Mouse (Mus musculus): Measurements from ENCODE around the gene Cacng4. TPM values are rescaled to one million over a fixed set of nuclear protein-coding genes. Genes with fewer than 3 reads are reported as not detected.

Cacng4 gene
- polyA plus RNA-seq, 1 experiment = not detected

DNA sequence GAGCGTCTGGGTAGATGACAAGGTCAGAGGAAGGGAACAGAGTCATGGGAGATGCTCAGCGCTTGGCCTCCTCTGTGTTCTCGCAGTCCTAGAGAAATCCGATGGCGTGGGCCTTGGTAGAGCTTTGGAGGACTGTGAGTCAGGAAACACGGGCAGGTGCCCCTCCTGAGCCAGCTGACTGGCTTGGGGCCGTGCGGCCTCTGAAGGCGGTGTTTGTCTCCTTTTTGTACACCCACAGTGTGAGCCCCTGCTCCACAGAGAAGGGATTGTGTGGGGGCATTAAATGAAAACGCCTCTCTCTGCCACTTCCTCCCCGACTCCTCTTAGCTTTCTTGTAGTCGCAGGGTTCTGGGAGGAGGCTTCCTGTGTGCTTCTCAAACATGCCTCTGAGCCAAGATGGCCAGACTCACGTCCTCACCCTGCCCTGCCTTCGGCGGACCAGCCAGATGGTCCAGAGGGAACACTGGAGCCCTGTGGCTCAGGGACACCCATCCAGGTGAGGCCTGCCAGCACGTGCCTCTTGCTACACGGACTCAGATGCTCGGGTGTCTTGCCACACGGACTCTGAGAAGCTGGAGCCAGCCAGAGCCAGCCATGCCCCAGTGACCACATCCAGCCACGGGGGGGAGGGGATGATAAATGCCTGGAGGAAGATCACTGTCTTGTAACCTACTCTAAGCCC is 55.8 kb downstream of the Cacng4 start:
- 66% methylated on average over 20 of the region's 20 CpGs for WGBS
- H3K4me3 ChIP-seq (replicated peaks; ENCODE audit: control insufficient read depth, low read depth, low read length) = no peak overlapping the region
- TF ChIP-seq CTCF (IDR thresholded peaks at IDR 0.05; ENCODE audit: control insufficient read depth, insufficient read depth, low read length) (no peak), POLR2A (IDR thresholded peaks at IDR 0.05; ENCODE audit: borderline replicate concordance, control insufficient read depth, low read depth, low read length) (no peak)
- H3K4me1 ChIP-seq (ENCODE audit: control insufficient read depth, insufficient read depth, low read length) = no peaks in the 10 kb centered on the region
- no peak overlapping the region for H3K27ac ChIP-seq (ENCODE audit: control insufficient read depth, insufficient read depth, low read depth, low read length, poor library complexity)

DNA sequence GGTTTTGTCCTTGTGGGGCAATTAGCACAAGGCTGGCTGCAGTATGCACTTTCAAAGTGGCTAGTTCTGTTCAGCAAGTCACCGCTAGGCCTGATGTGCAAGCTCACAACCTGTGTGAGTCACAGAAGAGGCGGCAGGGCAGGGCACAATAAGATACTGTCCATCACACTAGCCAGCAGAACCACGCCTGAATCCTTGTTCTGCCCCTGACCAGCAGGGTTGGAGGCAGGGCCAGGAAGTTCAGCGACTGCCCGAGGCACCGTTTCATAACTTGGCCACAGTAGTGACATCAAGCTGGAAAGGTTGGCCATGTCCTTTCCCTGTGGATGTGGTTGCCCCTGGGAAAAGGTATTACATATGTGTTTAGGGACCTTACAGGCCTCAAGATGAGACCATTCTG is 56.5 kb downstream of the Cacng4 start:
- Histone ChIP-seq H3K27ac (ENCODE audit: control insufficient read depth, insufficient read depth, low read depth, low read length, poor library complexity) (no peak overlapping the region), H3K4me3 (replicated peaks; ENCODE audit: control insufficient read depth, low read depth, low read length) (no peak overlapping the region), H3K4me1 (ENCODE audit: control insufficient read depth, insufficient read depth, low read length) (no peaks in the 10 kb centered on the region)
- no peak for TF ChIP-seq POLR2A (IDR thresholded peaks at IDR 0.05; ENCODE audit: borderline replicate concordance, control insufficient read depth, low read depth, low read length)
- TF ChIP-seq CTCF (IDR thresholded peaks at IDR 0.05; ENCODE audit: control insufficient read depth, insufficient read depth, low read length) = no peak
- 77% methylated on average over 6 of the region's 6 CpGs for WGBS

DNA sequence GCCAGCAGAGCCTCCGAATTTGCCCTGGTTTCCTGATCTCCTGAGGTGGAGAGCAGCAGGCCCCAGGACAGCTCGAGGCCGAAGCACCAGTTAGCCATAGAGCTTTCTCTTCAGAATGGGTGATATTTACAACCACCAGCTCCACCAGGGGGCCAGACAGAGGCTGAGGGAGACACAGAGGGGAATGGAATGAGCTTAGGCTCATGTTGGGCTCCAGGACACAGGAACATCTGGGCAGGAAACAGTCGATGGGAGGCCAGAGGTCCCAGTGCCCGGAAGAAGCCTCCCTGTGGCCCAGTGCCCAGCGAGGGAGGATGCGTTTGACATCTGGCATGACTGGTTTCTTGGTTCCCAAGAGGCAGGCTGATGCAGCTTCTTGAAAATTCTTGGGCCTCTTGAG is 60.2 kb downstream of the Cacng4 start:
- WGBS = 51% methylated on average over 7 of the region's 7 CpGs

DNA sequence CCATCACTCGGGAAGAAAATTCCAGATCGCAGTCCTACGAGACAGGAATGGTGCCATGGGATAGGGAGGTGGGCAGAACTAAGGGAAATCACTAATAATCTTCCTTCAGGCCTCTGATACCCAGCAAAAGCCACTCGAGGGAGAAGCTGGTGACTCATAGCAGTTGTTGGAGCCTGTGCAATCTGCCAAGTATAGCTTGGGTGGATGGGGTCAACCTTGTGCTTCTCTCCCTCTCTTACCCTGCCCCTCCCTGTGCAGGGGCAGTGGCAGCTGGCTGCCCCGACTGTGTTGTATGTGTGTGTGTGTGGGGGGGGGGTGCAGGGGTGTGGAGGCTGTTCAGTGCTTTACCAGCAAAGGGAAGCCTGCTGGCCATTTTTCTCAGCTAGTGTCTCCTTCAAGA is 62.9 kb downstream of the Cacng4 start:
- Histone ChIP-seq H3K4me1 (ENCODE audit: control insufficient read depth, insufficient read depth, low read length) (no peaks in the 10 kb centered on the region), H3K4me3 (replicated peaks; ENCODE audit: control insufficient read depth, low read depth, low read length) (no peak overlapping the region), H3K27ac (ENCODE audit: control insufficient read depth, insufficient read depth, low read depth, low read length, poor library complexity) (no peak overlapping the region)
- 56% methylated on average over 5 of the region's 5 CpGs for WGBS
- TF ChIP-seq POLR2A (IDR thresholded peaks at IDR 0.05; ENCODE audit: borderline replicate concordance, control insufficient read depth, low read depth, low read length) (no peak), CTCF (IDR thresholded peaks at IDR 0.05; ENCODE audit: control insufficient read depth, insufficient read depth, low read length) (no peak)

More for the DNA sequence above, 60.2 kb downstream of the Cacng4 start:
- no peaks in the 10 kb centered on the region for H3K4me1 ChIP-seq (ENCODE audit: control insufficient read depth, insufficient read depth, low read length)
- TF ChIP-seq POLR2A (IDR thresholded peaks at IDR 0.05; ENCODE audit: borderline replicate concordance, control insufficient read depth, low read depth, low read length) (no peak), CTCF (IDR thresholded peaks at IDR 0.05; ENCODE audit: control insufficient read depth, insufficient read depth, low read length) (no peak)
- no peak overlapping the region for H3K27ac ChIP-seq (ENCODE audit: control insufficient read depth, insufficient read depth, low read depth, low read length, poor library complexity)
- no peak overlapping the region for H3K4me3 ChIP-seq (replicated peaks; ENCODE audit: control insufficient read depth, low read depth, low read length)

DNA sequence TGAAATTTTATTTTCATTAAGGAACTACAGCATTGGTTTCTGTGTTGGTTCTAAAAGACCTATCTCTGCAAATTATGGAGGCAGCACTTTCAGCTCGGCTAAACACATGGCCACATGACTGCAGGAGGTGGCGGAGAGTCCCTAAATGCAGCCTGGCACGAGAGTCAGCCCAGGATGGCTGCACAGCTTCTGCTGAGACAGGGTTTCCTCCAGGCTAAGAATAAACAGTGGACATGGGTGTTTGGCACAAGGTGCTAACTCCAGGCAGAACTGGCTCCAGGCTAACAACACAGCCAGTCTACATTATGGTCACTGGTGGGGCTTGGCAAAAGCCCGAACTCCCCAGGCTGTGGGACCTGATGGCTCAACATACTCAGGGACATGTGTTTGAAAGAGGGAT is 63.4 kb downstream of the Cacng4 start:
- 72% methylated on average over 4 of the region's 4 CpGs for WGBS
- Histone ChIP-seq H3K4me1 (ENCODE audit: control insufficient read depth, insufficient read depth, low read length) (no peaks in the 10 kb centered on the region), H3K4me3 (replicated peaks; ENCODE audit: control insufficient read depth, low read depth, low read length) (no peak overlapping the region), H3K27ac (ENCODE audit: control insufficient read depth, insufficient read depth, low read depth, low read length, poor library complexity) (no peak overlapping the region)
- TF ChIP-seq POLR2A (IDR thresholded peaks at IDR 0.05; ENCODE audit: borderline replicate concordance, control insufficient read depth, low read depth, low read length) = no peak
- TF ChIP-seq CTCF (IDR thresholded peaks at IDR 0.05; ENCODE audit: control insufficient read depth, insufficient read depth, low read length) = no peak

DNA sequence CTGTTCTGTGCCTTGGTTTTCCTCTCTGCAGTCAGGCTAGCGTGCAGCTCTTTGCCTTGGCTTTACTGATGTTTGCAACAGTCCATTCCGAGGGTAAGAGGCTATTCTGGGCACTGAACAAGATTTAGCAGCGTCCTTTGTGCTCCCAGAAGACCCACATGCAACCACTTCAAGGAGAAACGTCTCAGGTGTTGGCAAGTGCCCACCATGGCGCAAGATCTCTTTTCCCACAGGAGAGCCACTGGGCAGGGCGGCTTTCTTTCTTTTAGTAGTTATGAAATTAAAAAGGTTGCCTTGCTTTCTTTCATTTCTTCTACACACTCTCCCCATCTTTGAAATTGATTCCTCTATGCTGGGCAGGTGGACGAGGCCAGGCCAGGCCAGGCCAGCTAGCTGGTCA is 65.2 kb downstream of the Cacng4 start:
- TF ChIP-seq CTCF (IDR thresholded peaks at IDR 0.05; ENCODE audit: control insufficient read depth, insufficient read depth, low read length) (no peak), POLR2A (IDR thresholded peaks at IDR 0.05; ENCODE audit: borderline replicate concordance, control insufficient read depth, low read depth, low read length) (no peak)
- Histone ChIP-seq H3K27ac (ENCODE audit: control insufficient read depth, insufficient read depth, low read depth, low read length, poor library complexity) (no peak overlapping the region), H3K4me1 (ENCODE audit: control insufficient read depth, insufficient read depth, low read length) (no peaks in the 10 kb centered on the region), H3K4me3 (replicated peaks; ENCODE audit: control insufficient read depth, low read depth, low read length) (no peak overlapping the region)
- 67% methylated on average over 7 of the region's 7 CpGs for WGBS

DNA sequence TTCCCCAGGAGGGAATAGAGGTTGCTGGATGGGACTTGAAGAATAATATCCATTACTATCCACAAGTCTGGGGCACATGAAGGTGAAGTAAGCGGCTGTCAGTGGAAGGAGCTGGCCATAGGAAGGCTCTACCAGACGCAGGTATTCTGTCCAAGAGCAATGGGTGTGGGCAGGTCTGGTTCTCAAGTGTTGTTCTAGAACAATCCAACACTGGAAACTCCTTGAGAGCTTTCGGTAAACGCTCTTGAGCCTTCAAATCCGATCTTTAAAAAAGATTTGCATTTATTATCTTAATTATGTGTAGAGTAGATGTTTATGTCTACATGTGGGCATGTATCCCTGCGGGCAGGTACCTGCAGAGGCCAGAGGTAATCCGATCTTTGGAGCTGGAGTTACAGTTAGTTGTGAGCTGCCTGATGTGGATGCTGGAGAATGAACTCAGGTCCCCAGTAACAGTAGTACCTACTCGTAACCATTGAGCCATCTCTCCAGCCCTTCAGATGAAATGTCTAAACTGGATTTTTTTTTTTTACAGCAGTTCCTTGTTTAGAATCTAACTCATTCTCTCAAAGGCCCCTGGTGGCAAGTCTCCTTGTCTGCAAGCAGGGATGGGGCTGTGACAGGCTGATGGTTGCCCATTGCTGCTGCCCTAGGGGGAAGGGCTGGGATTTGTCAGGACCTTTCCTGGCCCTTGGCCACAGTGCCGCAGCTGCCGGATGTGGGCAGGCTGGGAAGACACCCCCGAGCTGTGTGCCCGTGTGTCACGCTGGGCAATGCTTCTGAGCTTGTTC is 66.1 kb downstream of the Cacng4 start:
- Histone ChIP-seq H3K27ac (ENCODE audit: control insufficient read depth, insufficient read depth, low read depth, low read length, poor library complexity) (no peak overlapping the region), H3K4me3 (replicated peaks; ENCODE audit: control insufficient read depth, low read depth, low read length) (no peak overlapping the region), H3K4me1 (ENCODE audit: control insufficient read depth, insufficient read depth, low read length) (no peaks in the 10 kb centered on the region)
- TF ChIP-seq CTCF (IDR thresholded peaks at IDR 0.05; ENCODE audit: control insufficient read depth, insufficient read depth, low read length) (no peak), POLR2A (IDR thresholded peaks at IDR 0.05; ENCODE audit: borderline replicate concordance, control insufficient read depth, low read depth, low read length) (no peak)
- WGBS = 64% methylated on average over 13 of the region's 13 CpGs

DNA sequence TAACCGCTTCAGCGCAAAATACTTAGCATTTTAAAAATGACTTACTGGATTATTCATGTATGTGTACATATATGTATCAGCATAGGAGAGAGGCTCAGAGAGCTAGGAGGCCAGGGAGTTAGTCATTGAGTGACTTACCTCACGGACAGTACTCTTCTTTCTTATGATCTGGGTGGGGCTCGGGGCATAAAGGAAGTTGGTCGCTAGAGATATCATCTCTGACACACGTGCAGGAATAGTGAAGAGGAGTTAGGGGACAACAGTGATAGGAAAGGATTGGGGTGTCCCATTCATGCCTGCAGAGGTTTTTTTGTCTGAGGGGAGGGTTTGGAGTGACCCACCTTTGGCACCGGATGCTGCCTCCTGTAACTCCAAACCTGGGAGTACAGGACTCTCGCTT is 69.8 kb downstream of the Cacng4 start:
- Histone ChIP-seq H3K4me3 (replicated peaks; ENCODE audit: control insufficient read depth, low read depth, low read length) (no peak overlapping the region), H3K4me1 (ENCODE audit: control insufficient read depth, insufficient read depth, low read length) (no peaks in the 10 kb centered on the region), H3K27ac (ENCODE audit: control insufficient read depth, insufficient read depth, low read depth, low read length, poor library complexity) (no peak overlapping the region)
- 52% methylated on average over 8 of the region's 8 CpGs for WGBS
- TF ChIP-seq CTCF (IDR thresholded peaks at IDR 0.05; ENCODE audit: control insufficient read depth, insufficient read depth, low read length) = no peak
